Mouse (Mus musculus) liver, embryonic 12.5 days (tissue): ENCODE measurements around the gene Atp5k. TPM values are rescaled to one million over a fixed set of nuclear protein-coding genes. Genes with fewer than 3 reads are reported as not detected.
A peak's percentile ranks its signal among the peaks of the same experiment; 100 is the strongest.

Experiments
- ATAC-seq: fragments of 200-750 bp; cut with Nextera tagmentation; 2 replicates; pipeline ENCODE4 v1.8.0; 2017; ENCODE audit warnings: moderate number of reproducible peaks, mild to moderate bottlenecking, moderate library complexity
- H3K27ac ChIP-seq: fragments of 300-500 bp; sonication (generic); 2 replicates; pipeline ENCODE4 v1.5.1; 2016; ENCODE audit warnings: mild to moderate bottlenecking
- H3K27me3 ChIP-seq: fragments of 300-500 bp; sonication (generic); replicated peaks from 2 replicates; pipeline ENCODE4 v1.6.1; 2016; ENCODE audit warnings: mild to moderate bottlenecking, moderate library complexity
- H3K36me3 ChIP-seq: fragments of 300-500 bp; sonication (generic); 2 replicates; pipeline ENCODE4 v1.6.1; 2016; ENCODE audit warnings: mild to moderate bottlenecking, moderate library complexity
- H3K4me1 ChIP-seq: fragments of 300-500 bp; sonication (generic); 2 replicates; pipeline ENCODE4 v1.6.1; 2016
- H3K4me2 ChIP-seq: fragments of 300-500 bp; sonication (generic); 2 replicates; pipeline ENCODE4 v1.6.1; 2016; ENCODE audit warnings: mild to moderate bottlenecking, moderate library complexity
- H3K4me3 ChIP-seq: fragments of 300-500 bp; sonication (generic); 2 replicates; pipeline ENCODE4 v1.5.1; 2016; ENCODE audit warnings: mild to moderate bottlenecking, moderate library complexity
- H3K9ac ChIP-seq: fragments of 300-500 bp; sonication (generic); 2 replicates; pipeline ENCODE4 v1.6.1; 2016; ENCODE audit warnings: mild to moderate bottlenecking, moderate library complexity
- H3K9me3 ChIP-seq: fragments of 300-500 bp; sonication (generic); replicated peaks from 2 replicates; pipeline ENCODE4 v1.6.1; 2016; ENCODE audit warnings: mild to moderate bottlenecking, moderate library complexity
- WGBS: fragments of 180-500 bp; shearing (Covaris S2); methylation state at CpG from one replicate; pipeline ENCODE4 v1.1.7; 2016; ENCODE audit not compliant: insufficient replicate concordance; 5-methylcytosine and 5-hydroxymethylcytosine counted together
- polyA plus RNA-seq: library from polyadenylated mRNA; unstranded; fragments of >200 nt; fragmentation: Nextera tagmentation; extraction: Ambion mirVana; gene quantifications from 2 replicates; pipeline ENCODE4 v1.2.1, GENCODE M21; 2016

Gene Atp5k
- polyA plus RNA-seq, 1 experiment from 2014 or later = 355 TPM

GRCm38 (mm10) chr5:108454094-108454493, 19.8 kb upstream of the Atp5k start:
- Histone ChIP-seq H3K4me1 (peaks cover 21% of the 10 kb centered on the region), H3K27ac (no peak overlapping the region), H3K4me3 (no peak overlapping the region), H3K36me3 (no peaks in the 10 kb centered on the region), H3K4me2 (no peak overlapping the region), H3K9ac (no peak overlapping the region), H3K27me3 (peaks cover 14% of the 10 kb centered on the region), H3K9me3 (no peaks in the 10 kb centered on the region)
- 49% methylated on average over 3 of the region's 3 CpGs for WGBS
- ATAC-seq = peak; percentile 18

GRCm38 (mm10) chr5:108452422-108452821, 18.2 kb upstream of the Atp5k start:
- peaks cover 11% of the 10 kb centered on the region for H3K27me3 ChIP-seq
- H3K4me1 ChIP-seq = peaks cover 30% of the 10 kb centered on the region
- no peak overlapping the region for H3K4me3 ChIP-seq
- H3K36me3 ChIP-seq = no peaks in the 10 kb centered on the region
- H3K27ac ChIP-seq = no peak overlapping the region
- no peak for ATAC-seq
- H3K9me3 ChIP-seq = no peaks in the 10 kb centered on the region
- 74% methylated on average over 1 of the region's 1 CpGs for WGBS
- no peak overlapping the region for H3K4me2 ChIP-seq
- H3K9ac ChIP-seq = no peak overlapping the region

GRCm38 (mm10) chr5:108451611-108452010, 17.4 kb upstream of the Atp5k start:
- WGBS = 53% methylated on average over 1 of the region's 1 CpGs
- no peak for ATAC-seq

GRCm38 (mm10) chr5:108450837-108451540, 16.7 kb upstream of the Atp5k start:
- H3K9ac ChIP-seq = no peak overlapping the region
- no peak for ATAC-seq
- H3K27ac ChIP-seq = no peak overlapping the region
- no peak overlapping the region for H3K4me2 ChIP-seq
- no peaks in the 10 kb centered on the region for H3K9me3 ChIP-seq
- no peaks in the 10 kb centered on the region for H3K36me3 ChIP-seq
- peaks cover 20% of the 10 kb centered on the region for H3K27me3 ChIP-seq
- no peak overlapping the region for H3K4me3 ChIP-seq
- 66% methylated on average over 8 of the region's 8 CpGs for WGBS
- peaks cover 40% of the 10 kb centered on the region for H3K4me1 ChIP-seq

More at GRCm38 (mm10) chr5:108451611-108452010, 17.4 kb upstream of the Atp5k start:
- Histone ChIP-seq H3K4me3 (no peak overlapping the region), H3K27me3 (peaks cover 16% of the 10 kb centered on the region), H3K4me1 (peaks cover 38% of the 10 kb centered on the region), H3K9me3 (no peaks in the 10 kb centered on the region), H3K9ac (no peak overlapping the region), H3K27ac (no peak overlapping the region), H3K36me3 (no peaks in the 10 kb centered on the region), H3K4me2 (no peak overlapping the region)

- peak; percentile 82 for ATAC-seq
- H3K4me2 ChIP-seq = peak within 1 kb of the TSS; percentile 77
- peak within 1 kb of the TSS; percentile 49 for H3K4me3 ChIP-seq
- H3K27ac ChIP-seq = peak within 1 kb of the TSS; percentile 41; the same call in 1 of the 2 replicates
- H3K27me3 ChIP-seq = peaks cover 21% of the 10 kb centered on the region
- H3K9ac ChIP-seq = peak within 1 kb of the TSS; percentile 53
- no peaks in the 10 kb centered on the region for H3K9me3 ChIP-seq
- WGBS = 15% methylated on average over 24 of the region's 24 CpGs
- H3K4me1 ChIP-seq = peaks cover 40% of the 10 kb centered on the region
- no peaks in the 10 kb centered on the region for H3K36me3 ChIP-seq
These were observed 14.8 kb upstream of the Atp5k start, which contains the start of gene Mfsd7a for GRCm38 (mm10) chr5:108448785-108449668. TSS of gene Mfsd7a (minus strand) at chr5:108448891.

DNA sequence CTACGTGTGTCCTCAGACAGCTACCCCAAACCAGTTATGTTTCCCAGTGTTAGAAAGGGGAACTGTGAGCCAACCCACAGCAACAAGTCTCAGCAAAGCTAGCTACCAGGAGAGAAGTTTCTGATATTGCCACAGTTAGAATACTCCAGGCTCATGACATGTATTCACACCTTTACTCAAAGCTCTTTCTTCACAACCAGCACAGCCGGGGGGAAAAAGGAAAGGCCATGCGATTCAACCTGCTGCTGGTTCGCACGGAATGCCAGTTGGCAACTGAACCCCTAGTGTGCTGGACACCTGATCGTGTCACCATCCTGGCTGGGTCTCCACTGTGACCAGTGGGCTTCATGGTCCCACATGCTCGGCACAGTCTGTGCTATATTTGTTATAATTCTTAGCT, 13.6 kb upstream of the Atp5k start:
- Histone ChIP-seq H3K4me3 (peak overlapping the region; percentile 49; the same call in 1 of the 2 replicates), H3K36me3 (no peaks in the 10 kb centered on the region), H3K9me3 (no peaks in the 10 kb centered on the region), H3K27ac (no peak overlapping the region), H3K9ac (0 out of 2 replicates have a peak overlapping the region, but pooled peaks have one; percentile 53), H3K4me2 (peak overlapping the region; percentile 77), H3K27me3 (peaks cover 30% of the 10 kb centered on the region), H3K4me1 (peaks cover 40% of the 10 kb centered on the region)
- 70% methylated on average over 7 of the region's 7 CpGs for WGBS
- no peak for ATAC-seq

- WGBS = 45% methylated on average over 3 of the region's 3 CpGs
- Histone ChIP-seq H3K9ac (no peak overlapping the region), H3K36me3 (no peaks in the 10 kb centered on the region), H3K27ac (no peak overlapping the region), H3K4me2 (no peak overlapping the region), H3K27me3 (peaks cover 30% of the 10 kb centered on the region), H3K4me1 (peaks cover 33% of the 10 kb centered on the region), H3K9me3 (no peaks in the 10 kb centered on the region), H3K4me3 (no peak overlapping the region)
- ATAC-seq = no peak
These were observed 12.7 kb upstream of the Atp5k start for GRCm38 (mm10) chr5:108446973-108447372.

DNA sequence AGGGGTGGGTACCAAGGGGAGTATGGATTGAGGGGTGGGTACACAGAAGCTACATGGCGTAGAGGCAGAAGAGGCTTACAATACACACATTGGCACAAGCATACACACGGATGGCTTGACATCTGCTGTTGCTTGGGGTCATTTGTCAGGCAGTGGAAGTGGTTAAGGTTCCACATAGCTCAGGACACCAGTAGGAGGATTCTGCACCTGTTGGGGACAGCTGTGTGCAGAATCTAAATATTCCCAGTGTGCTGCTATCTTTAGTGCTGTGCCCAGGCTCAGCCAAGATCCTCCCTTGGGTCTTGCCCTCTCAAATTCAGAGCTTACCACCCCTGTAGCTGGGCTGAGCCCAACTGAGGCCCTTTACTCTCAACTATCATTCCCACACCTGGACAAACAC, 1.9 kb upstream of the Atp5k start:
- Histone ChIP-seq H3K36me3 (peaks cover 19% of the 10 kb centered on the region), H3K9ac (no peak overlapping the region), H3K4me1 (peaks cover 32% of the 10 kb centered on the region), H3K27ac (no peak overlapping the region), H3K9me3 (no peaks in the 10 kb centered on the region), H3K4me3 (no peak overlapping the region), H3K4me2 (no peak overlapping the region), H3K27me3 (peaks cover 35% of the 10 kb centered on the region)
- 71% methylated on average over 2 of the region's 2 CpGs for WGBS
- no peak for ATAC-seq

DNA sequence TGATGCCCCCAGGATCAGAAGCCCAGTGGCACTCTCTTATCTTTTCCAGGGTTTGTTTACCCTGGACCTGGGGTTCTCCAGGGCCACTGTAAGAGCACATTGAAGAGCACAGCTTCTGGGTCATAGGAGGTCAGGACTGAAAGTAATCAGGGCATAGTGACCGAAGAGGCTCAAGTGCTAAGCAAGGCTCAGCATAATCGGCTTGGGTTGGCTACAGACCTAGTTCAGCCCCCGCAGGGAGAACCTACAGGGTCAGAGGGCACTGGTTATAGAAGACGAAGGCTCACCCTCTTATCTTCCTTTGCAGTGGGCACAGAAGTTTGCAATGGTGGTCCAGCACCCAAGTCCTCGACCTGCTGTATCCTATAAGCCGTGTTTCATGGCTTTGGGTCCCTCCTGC, 3.1 kb downstream of the Atp5k start:
- H3K4me3 ChIP-seq = no peak overlapping the region
- no peak overlapping the region for H3K27ac ChIP-seq
- H3K4me1 ChIP-seq = peaks cover 44% of the 10 kb centered on the region
- peaks cover 44% of the 10 kb centered on the region for H3K36me3 ChIP-seq
- no peak overlapping the region for H3K4me2 ChIP-seq
- H3K9me3 ChIP-seq = no peaks in the 10 kb centered on the region
- H3K27me3 ChIP-seq = peaks cover 8% of the 10 kb centered on the region
- 76% methylated on average over 6 of the region's 6 CpGs for WGBS
- no peak for ATAC-seq
- H3K9ac ChIP-seq = no peak overlapping the region

GRCm38 (mm10) chr5:108427186-108427585, 7.1 kb downstream of the Atp5k start:
- Histone ChIP-seq H3K4me2 (no peak overlapping the region), H3K9ac (no peak overlapping the region), H3K27me3 (no peaks in the 10 kb centered on the region), H3K36me3 (peaks cover 35% of the 10 kb centered on the region), H3K4me1 (peaks cover 45% of the 10 kb centered on the region), H3K9me3 (no peaks in the 10 kb centered on the region), H3K4me3 (no peak overlapping the region), H3K27ac (no peak overlapping the region)
- 6% methylated on average over 1 of the region's 1 CpGs for WGBS
- peak; percentile 33; the same call in 1 of the 2 replicates for ATAC-seq

GRCm38 (mm10) chr5:108423427-108423826, 10.8 kb downstream of the Atp5k start:
- Histone ChIP-seq H3K4me2 (peak overlapping the region; percentile 30), H3K4me3 (no peak overlapping the region), H3K36me3 (0 out of 2 replicates have a peak, but pooled peaks cover 4% of the 10 kb centered on the region), H3K27ac (no peak overlapping the region), H3K9ac (peak overlapping the region; percentile 28), H3K9me3 (no peaks in the 10 kb centered on the region), H3K4me1 (peaks cover 36% of the 10 kb centered on the region), H3K27me3 (no peaks in the 10 kb centered on the region)
- WGBS = 59% methylated on average over 2 of the region's 2 CpGs
- ATAC-seq = peak; percentile 88

DNA sequence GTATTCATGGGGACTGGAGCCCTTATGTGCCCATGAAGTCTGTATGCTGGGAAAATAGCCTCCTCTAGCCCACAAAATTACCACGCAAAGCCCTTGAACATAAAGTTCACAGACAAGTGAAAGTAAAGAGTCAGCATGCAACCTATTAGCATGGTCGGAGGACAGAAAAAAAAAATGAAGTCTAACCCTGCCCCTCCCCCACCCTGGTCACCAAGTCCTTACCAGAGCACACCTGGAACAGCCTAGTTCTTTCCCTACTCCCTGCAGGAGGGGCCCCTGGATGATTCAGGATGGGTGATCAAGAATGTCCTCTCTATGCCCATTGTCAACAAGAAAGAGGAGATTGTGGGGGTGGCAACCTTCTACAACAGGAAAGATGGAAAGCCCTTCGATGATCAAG, 11.5 kb downstream of the Atp5k start:
- H3K4me1 ChIP-seq = peaks cover 33% of the 10 kb centered on the region
- 72% methylated on average over 3 of the region's 3 CpGs for WGBS
- H3K4me2 ChIP-seq = peak overlapping the region; percentile 30
- no peak overlapping the region for H3K27ac ChIP-seq
- no peak overlapping the region for H3K9ac ChIP-seq
- no peaks in the 10 kb centered on the region for H3K36me3 ChIP-seq
- no peak for ATAC-seq
- H3K4me3 ChIP-seq = no peak overlapping the region
- no peaks in the 10 kb centered on the region for H3K27me3 ChIP-seq
- no peaks in the 10 kb centered on the region for H3K9me3 ChIP-seq
